Mouse (Mus musculus): Measurements from ENCODE around the gene Gm3512. TPM values are rescaled to one million over a fixed set of nuclear protein-coding genes. Genes with fewer than 3 reads are reported as not detected.
"Not testable (repeated sequence)": the region's sequence is repeated elsewhere in the genome, so short reads cannot be mapped to it uniquely, and the experiment has no call there.

The Gm3512 gene
- polyA plus RNA-seq (2017; shearing (Covaris generic)): 10 to 100 TPM in 1 of 2 experiments, 1 to 10 TPM in 1; 9.1 to 12.3 TPM

DNA sequence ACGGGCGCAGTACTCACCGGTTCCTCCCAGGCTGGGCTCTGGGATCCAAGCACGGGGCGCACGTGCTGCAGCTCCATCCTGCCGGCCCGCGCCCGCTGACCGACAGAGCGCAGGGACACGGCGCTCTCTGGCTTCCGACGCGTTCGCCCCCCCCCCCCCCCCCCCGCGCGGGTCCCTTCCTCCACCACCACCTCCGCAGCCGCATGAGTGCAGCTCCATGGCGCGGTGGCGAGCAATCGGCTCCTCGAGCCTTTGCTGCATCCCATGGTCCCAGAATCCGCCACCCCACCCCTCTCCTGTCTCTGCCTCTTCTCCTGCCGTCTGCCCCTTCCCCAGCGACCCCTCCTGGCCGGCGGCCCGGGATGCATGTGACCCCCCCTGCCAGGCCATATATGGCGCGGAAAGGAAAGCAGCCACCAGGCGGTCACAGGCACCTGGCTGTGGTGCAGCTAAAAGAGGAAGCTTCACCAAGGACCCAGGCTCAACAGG lies at the start of gene Gm3512:
TSS of gene Gm3512 (minus strand) at position 51 of the 489 bp plus-strand sequence.
- ATAC-seq: not testable (repeated sequence)

DNA sequence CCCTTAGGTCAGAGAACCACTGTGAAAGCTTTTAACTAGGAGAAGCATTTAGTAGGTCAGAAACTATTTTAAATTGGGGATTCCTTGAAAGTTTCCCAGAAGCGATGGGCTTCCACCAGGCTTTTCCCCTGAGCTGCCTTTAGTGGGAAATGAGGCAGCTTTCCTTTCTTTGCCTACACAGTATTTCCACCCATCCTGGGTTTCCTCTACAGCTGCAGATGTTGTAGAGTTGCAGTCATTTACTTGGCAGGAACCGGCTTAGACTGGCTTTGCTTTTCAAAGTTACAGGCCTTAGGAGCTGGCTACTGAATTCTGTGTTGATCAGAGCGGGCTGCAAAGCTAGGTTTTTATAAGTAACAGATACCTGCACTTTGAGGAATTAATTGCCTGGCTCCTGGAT lies 25.7 kb upstream of the Gm3512 start:
- not testable (repeated sequence) for ATAC-seq

DNA sequence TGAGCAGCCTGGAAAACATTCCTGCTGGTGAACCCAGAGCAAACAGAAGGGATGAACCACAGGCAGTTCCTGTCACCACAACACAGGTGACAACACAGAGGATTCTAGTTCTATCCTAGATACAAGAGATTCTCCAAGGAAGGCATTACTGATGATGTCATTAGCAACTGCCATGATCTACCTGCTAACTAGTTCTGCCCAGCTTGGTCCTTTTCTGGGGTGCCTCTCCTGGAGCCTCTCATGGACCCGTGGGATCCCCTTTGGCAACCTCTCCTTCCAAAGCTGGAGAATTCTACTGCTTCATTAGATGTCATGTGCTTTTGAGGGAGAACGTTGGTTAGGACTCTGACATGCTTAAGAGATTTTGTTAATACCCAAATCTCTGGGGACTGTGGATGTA lies 20.1 kb upstream of the Gm3512 start, which contains the start of gene Gm16434:
TSS of gene Gm16434 (minus strand) at position 101 of the 400 bp plus-strand sequence.
- ATAC-seq: not testable (repeated sequence)

DNA sequence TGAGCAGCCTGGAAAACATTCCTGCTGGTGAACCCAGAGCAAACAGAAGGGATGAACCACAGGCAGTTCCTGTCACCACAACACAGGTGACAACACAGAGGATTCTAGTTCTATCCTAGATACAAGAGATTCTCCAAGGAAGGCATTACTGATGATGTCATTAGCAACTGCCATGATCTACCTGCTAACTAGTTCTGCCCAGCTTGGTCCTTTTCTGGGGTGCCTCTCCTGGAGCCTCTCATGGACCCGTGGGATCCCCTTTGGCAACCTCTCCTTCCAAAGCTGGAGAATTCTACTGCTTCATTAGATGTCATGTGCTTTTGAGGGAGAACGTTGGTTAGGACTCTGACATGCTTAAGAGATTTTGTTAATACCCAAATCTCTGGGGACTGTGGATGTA lies 49.0 kb downstream of the Gm3512 start, which contains the start of gene Gm6676:
TSS of gene Gm6676 (minus strand) at position 101 of the 400 bp plus-strand sequence.
- ATAC-seq: not testable (repeated sequence)

DNA sequence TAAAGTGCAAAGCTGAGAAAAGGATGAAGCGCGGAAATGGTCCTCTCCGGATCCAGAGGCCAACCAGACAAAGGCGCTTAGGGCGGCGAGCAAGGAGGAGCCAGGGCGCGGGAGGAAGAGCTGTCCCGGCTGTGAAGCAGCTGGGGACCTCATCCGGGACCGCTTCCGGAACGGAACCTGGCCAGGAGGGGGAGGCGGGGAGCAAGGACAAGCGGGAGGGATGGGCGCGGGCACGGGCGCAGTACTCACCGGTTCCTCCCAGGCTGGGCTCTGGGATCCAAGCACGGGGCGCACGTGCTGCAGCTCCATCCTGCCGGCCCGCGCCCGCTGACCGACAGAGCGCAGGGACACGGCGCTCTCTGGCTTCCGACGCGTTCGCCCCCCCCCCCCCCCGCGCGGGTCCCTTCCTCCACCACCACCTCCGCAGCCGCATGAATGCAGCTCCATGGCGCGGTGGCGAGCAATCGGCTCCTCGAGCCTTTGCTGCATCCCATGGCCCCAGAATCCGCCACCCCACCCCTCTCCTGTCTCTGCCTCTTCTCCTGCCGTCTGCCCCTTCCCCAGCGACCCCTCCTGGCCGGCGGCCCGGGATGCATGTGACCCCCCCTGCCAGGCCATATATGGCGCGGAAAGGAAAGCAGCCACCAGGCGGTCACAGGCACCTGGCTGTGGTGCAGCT lies 69.1 kb downstream of the Gm3512 start:
- ATAC-seq: not testable (repeated sequence)

Other genes with a start within 250 kb of the Gm3512 start
- not detected for gene Gm6356, start 200.7 kb downstream of the Gm3512 start, polyA plus RNA-seq (2017; shearing (Covaris generic))
- 1 to 10 TPM; 2.2 to 5.8 TPM for gene Gm10406, start 147.1 kb downstream of the Gm3512 start, polyA plus RNA-seq (2017; shearing (Covaris generic))
- gene Gm3685, start 129.6 kb downstream of the Gm3512 start, polyA plus RNA-seq (2017; shearing (Covaris generic)): not detected
- 1 to 10 TPM; 1.4 to 5.7 TPM for gene Gm3696, start 73.9 kb downstream of the Gm3512 start, polyA plus RNA-seq (2017; shearing (Covaris generic))
- not detected for gene Gm6676, start 49.1 kb downstream of the Gm3512 start, polyA plus RNA-seq (2017; shearing (Covaris generic))
- gene Gm16434, start 20.0 kb upstream of the Gm3512 start, polyA plus RNA-seq (2017; shearing (Covaris generic)): not detected
- not detected for gene Gm3727, start 90.2 kb upstream of the Gm3512 start, polyA plus RNA-seq (2017; shearing (Covaris generic))
- gene Gm3739, start 140.5 kb upstream of the Gm3512 start, polyA plus RNA-seq (2017; shearing (Covaris generic)): 10 to 100 TPM; 13.8 to 15.0 TPM
- gene Gm5797, start 157.9 kb upstream of the Gm3512 start, polyA plus RNA-seq (2017; shearing (Covaris generic)): not detected
- gene Gm8374, start 190.6 kb upstream of the Gm3512 start, polyA plus RNA-seq (2017; shearing (Covaris generic)): not detected

Measured in CD4-positive, CD25-positive, alpha-beta regulatory T cell, adult 4 months (primary cell).